In genomic region chr9:95266924-95267323, GRCm38 (mm10) we compare ENCODE assay signal across 19 mouse cellular contexts.
"Had no signal": no experiment of that assay in that cellular context is flagged by ENCODE, and none has a peak within 500 bp of the region (broad histone marks: within the 10 kb centered on the region; RNA-seq: fewer than 3 reads in every experiment).

No protein-coding gene starts in this region.

- H3K4me2 ChIP-seq: limb, embryonic 13.5 days; liver, embryonic 12.5 days; liver, embryonic 15.5 days; lung, embryonic 15.5 days; midbrain, embryonic 15.5 days had no signal

- H3K9ac ChIP-seq: limb, embryonic 13.5 days; liver, embryonic 12.5 days; liver, embryonic 15.5 days; lung, embryonic 15.5 days; midbrain, embryonic 15.5 days had no signal

- H3K4me3 ChIP-seq: layer of hippocampus, adult 2 months; limb, embryonic 10.5 days; limb, embryonic 13.5 days; liver, embryonic 12.5 days; liver, embryonic 15.5 days; lung, embryonic 15.5 days; megakaryocyte, embryonic 14.5 days; midbrain, embryonic 10.5 days; midbrain, embryonic 15.5 days had no signal

- H3K27me3 ChIP-seq: limb, embryonic 13.5 days; liver, embryonic 12.5 days; liver, embryonic 15.5 days; lung, embryonic 15.5 days; midbrain, embryonic 15.5 days had no signal

- H3K9me3 ChIP-seq: limb, embryonic 10.5 days; limb, embryonic 13.5 days; liver, embryonic 12.5 days; liver, embryonic 15.5 days; lung, embryonic 15.5 days; megakaryocyte, embryonic 14.5 days; midbrain, embryonic 10.5 days; midbrain, embryonic 15.5 days had no signal

- H3K36me3 ChIP-seq: limb, embryonic 10.5 days; limb, embryonic 13.5 days; liver, embryonic 12.5 days; liver, embryonic 15.5 days; lung, embryonic 15.5 days; midbrain, embryonic 10.5 days; midbrain, embryonic 15.5 days had no signal

- DNase-seq: kidney, adult 8-10 months; kidney, postnatal 25 days; layer of hippocampus, adult 9-11 months; liver; lung, adult 18-20 months; lung, postnatal 10 days; lung, postnatal 36 days; thymus, adult 18-20 months; thymus, postnatal 36 days had no signal

- H3K4me1 ChIP-seq: limb, embryonic 10.5 days; liver, embryonic 15.5 days; lung, embryonic 15.5 days had no signal

- H3K27ac ChIP-seq: layer of hippocampus, adult 2 months; limb, embryonic 10.5 days; limb, embryonic 13.5 days; liver, embryonic 12.5 days; liver, embryonic 15.5 days; lung, embryonic 15.5 days; midbrain, embryonic 10.5 days; midbrain, embryonic 15.5 days had no signal

- ATAC-seq: intestine, postnatal 0 days; liver, embryonic 12.5 days; midbrain, embryonic 15.5 days had no signal
